Mouse (Mus musculus) liver, embryonic 14.5 days (tissue): Measurements from ENCODE around the gene Npm1. TPM values are rescaled to one million over a fixed set of nuclear protein-coding genes. Genes with fewer than 3 reads are reported as not detected.
A peak's percentile ranks its signal among the peaks of the same experiment; 100 is the strongest.

Experiments used
- ATAC-seq: fragments of 200-750 bp; cut with Nextera tagmentation; 2 replicates; pipeline ENCODE4 v1.8.0; 2017; ENCODE audit warnings: moderate number of reproducible peaks, mild to moderate bottlenecking, moderate library complexity; ENCODE audit not compliant: insufficient read depth
- DNase-seq, 3 experiments: peaks; one replicate each; pipeline ENCODE4 v3.0.0-alpha.2; 2012 to 2013; ENCODE audit warnings: low read depth in 3 of 3, low spot score in 3 of 3
- H3K27ac ChIP-seq: fragments of 300-500 bp; sonication (generic); 2 replicates; pipeline ENCODE4 v1.5.1; 2014; ENCODE audit warnings: moderate library complexity, mild to moderate bottlenecking, control low read depth, inconsistent platforms
- H3K27me3 ChIP-seq: fragments of 300-500 bp; sonication (generic); 2 replicates; pipeline ENCODE4 v1.6.1; 2014; ENCODE audit warnings: mild to moderate bottlenecking, low read length, moderate library complexity; ENCODE audit not compliant: control insufficient read depth, insufficient read depth
- H3K36me3 ChIP-seq: fragments of 300-500 bp; sonication (generic); replicated peaks from 2 replicates; pipeline ENCODE4 v1.6.1; 2014; ENCODE audit warnings: low read depth; ENCODE audit not compliant: control insufficient read depth, insufficient read depth
- H3K4me1 ChIP-seq, 2 experiments: fragments of 200-500 bp in 1 of 2; fragments of 300-500 bp in 1 of 2; sonication (generic) in 1 of 2; replicated peaks; 2 replicates each; pipeline ENCODE4 v1.6.1; 2012 to 2014; ENCODE audit warnings: antibody characterized with exemption in 1 of 2, inconsistent platforms in 1 of 2, low read length in 1 of 2; ENCODE audit not compliant: control insufficient read depth in 2 of 2, insufficient read depth in 2 of 2
- H3K4me2 ChIP-seq: fragments of 300-500 bp; sonication (generic); 2 replicates; pipeline ENCODE4 v1.6.1; 2014; ENCODE audit warnings: low read depth, mild to moderate bottlenecking, control low read depth, moderate library complexity
- H3K4me3 ChIP-seq, 2 experiments: fragments of 200-500 bp in 1 of 2; fragments of 300-500 bp in 1 of 2; sonication (generic) in 1 of 2; 2 replicates each; pipeline ENCODE4 v1.5.1; 2012 to 2014; ENCODE audit warnings: low read depth in 2 of 2, low read length in 2 of 2, mild to moderate bottlenecking in 2 of 2, control low read depth in 1 of 2, inconsistent platforms in 1 of 2, moderate library complexity in 1 of 2; ENCODE audit not compliant: insufficient read depth in 1 of 2
- H3K9ac ChIP-seq: fragments of 300-500 bp; sonication (generic); replicated peaks from 2 replicates; pipeline ENCODE4 v1.6.1; 2014; ENCODE audit warnings: mild to moderate bottlenecking, control low read depth, moderate library complexity
- H3K9me3 ChIP-seq: fragments of 300-500 bp; sonication (generic); 2 replicates; pipeline ENCODE4 v1.6.1; 2016; ENCODE audit warnings: low read length, mixed read lengths; ENCODE audit not compliant: control insufficient read depth
- CTCF ChIP-seq: IDR thresholded peaks from 2 replicates; pipeline ENCODE4 v1.5.1; 2016; ENCODE audit warnings: antibody characterized with exemption, low read depth, control low read depth
- EP300 ChIP-seq: IDR thresholded peaks from 2 replicates; pipeline ENCODE4 v1.6.1; 2016; ENCODE audit warnings: antibody characterized with exemption, low read depth
- WGBS: fragments of 180-500 bp; shearing (Covaris S2); extraction: QIAGEN DNeasy Blood & Tissue Kit; methylation state at CpG from one replicate; pipeline ENCODE4 v1.1.7; 2014; ENCODE audit not compliant: insufficient replicate concordance; 5-methylcytosine and 5-hydroxymethylcytosine counted together
- polyA plus RNA-seq, 2 experiments: library from polyadenylated mRNA; depleted of rRNA in 1 of 2; stranded (reverse) in 1 of 2; unstranded in 1 of 2; fragments of >200 nt; fragmentation: Nextera tagmentation in 1 of 2; extraction: Ambion mirVana in 1 of 2; gene quantifications; 2 replicates each; pipeline versions ENCODE4 v1.2.1 to v1.2.3; 2012 to 2014

Npm1 gene
- polyA plus RNA-seq, 2 experiments = 654 to 703 TPM

- Histone ChIP-seq H3K27me3 (peaks cover 89% of the 10 kb centered on the region), H3K4me3 (peak overlapping the region in 1 of 2 experiments; percentile 16; a peak in 2 of 4 replicates), H3K9me3 (no peaks in the 10 kb centered on the region), H3K36me3 (no peaks in the 10 kb centered on the region), H3K9ac (no peak overlapping the region), H3K27ac (no peak overlapping the region), H3K4me2 (peak overlapping the region; percentile 22; the same call in 1 of the 2 replicates), H3K4me1 (no peaks in the 10 kb centered on the region)
- no peak for ATAC-seq
- no peak for DNase-seq
- TF ChIP-seq CTCF = no peak
- TF ChIP-seq EP300 = no peak
- 2% methylated on average over 47 of the region's 47 CpGs for WGBS
Observed at GRCm38 (mm10) chr11:33202972-33203371, 40.0 kb upstream of the Npm1 start.

GRCm38 (mm10) chr11:33202296-33202695 is 39.3 kb upstream of the Npm1 start:
- H3K9me3 ChIP-seq = no peaks in the 10 kb centered on the region
- H3K4me1 ChIP-seq = no peaks in the 10 kb centered on the region
- 2% methylated on average over 37 of the region's 37 CpGs for WGBS
- no peak overlapping the region for H3K4me2 ChIP-seq
- ATAC-seq (no peak), DNase-seq (no peak)
- no peak overlapping the region for H3K4me3 ChIP-seq
- TF ChIP-seq CTCF (peak; percentile 25), EP300 (no peak)
- H3K27me3 ChIP-seq = peaks cover 96% of the 10 kb centered on the region
- H3K36me3 ChIP-seq = no peaks in the 10 kb centered on the region
- H3K27ac ChIP-seq = no peak overlapping the region
- H3K9ac ChIP-seq = no peak overlapping the region

- H3K27ac ChIP-seq = no peak overlapping the region
- peaks cover 98% of the 10 kb centered on the region for H3K27me3 ChIP-seq
- no peaks in the 10 kb centered on the region for H3K4me1 ChIP-seq
- WGBS = 3% methylated on average over 19 of the region's 19 CpGs
- no peak overlapping the region for H3K4me3 ChIP-seq
- no peak for DNase-seq
- H3K9me3 ChIP-seq = no peaks in the 10 kb centered on the region
- no peaks in the 10 kb centered on the region for H3K36me3 ChIP-seq
- TF ChIP-seq EP300 (no peak), CTCF (no peak)
- no peak overlapping the region for H3K9ac ChIP-seq
- ATAC-seq = no peak
- H3K4me2 ChIP-seq = no peak overlapping the region
Observed at GRCm38 (mm10) chr11:33201626-33202010, 38.6 kb upstream of the Npm1 start.

GRCm38 (mm10) chr11:33200764-33201625 is 38.0 kb upstream of the Npm1 start:
- Histone ChIP-seq H3K36me3 (no peaks in the 10 kb centered on the region), H3K4me3 (0 out of 4 replicates have a peak overlapping the region, but pooled peaks of 1 of the 2 experiments have one; percentile 14), H3K4me2 (peak overlapping the region; percentile 18; the same call in 1 of the 2 replicates), H3K4me1 (no peaks in the 10 kb centered on the region), H3K27me3 (peaks cover 100% of the 10 kb centered on the region), H3K9ac (no peak overlapping the region), H3K27ac (no peak overlapping the region), H3K9me3 (no peaks in the 10 kb centered on the region)
- no peak for ATAC-seq
- no peak for TF ChIP-seq CTCF
- TF ChIP-seq EP300 = no peak
- no peak for DNase-seq
- 1% methylated on average over 74 of the region's 76 CpGs for WGBS
